Mouse (Mus musculus) limb, embryonic 11.5 days (tissue): ENCODE results near the gene Olfr62. TPM values are rescaled to one million over a fixed set of nuclear protein-coding genes. Genes with fewer than 3 reads are reported as not detected.

Source experiments
- polyA plus RNA-seq: library from polyadenylated mRNA; unstranded; fragments of >200 nt; fragmentation: Nextera tagmentation; extraction: Ambion mirVana; gene quantifications from 2 replicates; pipeline ENCODE4 v1.2.1, GENCODE M21; 2014

Gene Olfr62
- polyA plus RNA-seq, 1 experiment from 2014 or later = not detected

Other genes with a start within 250 kb of the Olfr62 start
- gene Szt2, start 249.7 kb upstream of the Olfr62 start, polyA plus RNA-seq = 11.0 and 13.3 TPM in 2 replicates
- gene Med8, start 249.6 kb upstream of the Olfr62 start, polyA plus RNA-seq = 130 and 134 TPM in 2 replicates
- 42.7 and 48.8 TPM in 2 replicates for gene Elovl1, start 230.9 kb upstream of the Olfr62 start, polyA plus RNA-seq
- gene Cdc20, start 221.6 kb upstream of the Olfr62 start, polyA plus RNA-seq = 355 and 368 TPM in 2 replicates
- 1.3 TPM in 2 replicates for gene Mpl, start 201.4 kb upstream of the Olfr62 start, polyA plus RNA-seq
- 9.9 and 12.6 TPM in 2 replicates for gene Tie1, start 168.9 kb upstream of the Olfr62 start, polyA plus RNA-seq
- 1.0 and 1.6 TPM in 2 replicates for gene 2610528J11Rik, start 132.0 kb upstream of the Olfr62 start, polyA plus RNA-seq
- gene Tmem125, start 114.9 kb upstream of the Olfr62 start, polyA plus RNA-seq = 0.27 and 0.33 TPM in 2 replicates
- 0.40 and 0.45 TPM in 2 replicates for gene Cfap57, start 38.2 kb upstream of the Olfr62 start, polyA plus RNA-seq
- 180 and 190 TPM in 2 replicates for gene Ebna1bp2, start 38.2 kb upstream of the Olfr62 start, polyA plus RNA-seq
- 0.08 and 0.26 TPM in 2 replicates for gene Olfr1342, start 33.8 kb downstream of the Olfr62 start, polyA plus RNA-seq
- gene Olfr1341, start 44.6 kb downstream of the Olfr62 start, polyA plus RNA-seq = not detected in 2 replicates
- gene Olfr1340, start 61.2 kb downstream of the Olfr62 start, polyA plus RNA-seq = not detected in 2 replicates
- gene Olfr1339, start 73.2 kb downstream of the Olfr62 start, polyA plus RNA-seq = not detected in 2 replicates
- not detected in 2 replicates for gene Olfr1338, start 99.8 kb downstream of the Olfr62 start, polyA plus RNA-seq
- not detected in 2 replicates for gene Olfr1337, start 123.6 kb downstream of the Olfr62 start, polyA plus RNA-seq
- gene Olfr1335, start 151.0 kb downstream of the Olfr62 start, polyA plus RNA-seq = not detected in 2 replicates
- not detected in 2 replicates for gene Olfr1333, start 177.3 kb downstream of the Olfr62 start, polyA plus RNA-seq
- gene Olfr1331, start 205.7 kb downstream of the Olfr62 start, polyA plus RNA-seq = not detected in 2 replicates
- not detected in 2 replicates for gene Olfr1330, start 229.6 kb downstream of the Olfr62 start, polyA plus RNA-seq